Mouse (Mus musculus) stomach, postnatal 0 days (tissue): Measurements from ENCODE around the gene Eif5a. TPM values are rescaled to one million over a fixed set of nuclear protein-coding genes. Genes with fewer than 3 reads are reported as not detected.
"Not testable (repeated sequence)": the region's sequence is repeated elsewhere in the genome, so short reads cannot be mapped to it uniquely, and the experiment has no call there.

Source experiments
- ATAC-seq: fragments of 200-750 bp; cut with Nextera tagmentation; 2 replicates; pipeline ENCODE4 v1.8.0; 2017; ENCODE audit not compliant: low FRiP score, low TSS enrichment
- DNase-seq: peaks from one replicate; pipeline ENCODE4 v3.0.0-alpha.2; 2016; ENCODE audit warnings: low spot score
- H3K27ac ChIP-seq: fragments of 300-500 bp; sonication (generic); replicated peaks from 2 replicates; pipeline ENCODE4 v1.5.1; 2014; ENCODE audit warnings: mild to moderate bottlenecking, control low read depth
- H3K27me3 ChIP-seq: fragments of 300-500 bp; sonication (generic); 2 replicates; pipeline ENCODE4 v1.6.1; 2014; ENCODE audit warnings: low read length; ENCODE audit not compliant: control insufficient read depth, insufficient read depth
- H3K36me3 ChIP-seq: fragments of 300-500 bp; sonication (generic); 2 replicates; pipeline ENCODE4 v1.6.1; 2014; ENCODE audit warnings: low read length, mixed read lengths; ENCODE audit not compliant: control insufficient read depth, insufficient read depth
- H3K4me1 ChIP-seq: fragments of 300-500 bp; sonication (generic); replicated peaks from 2 replicates; pipeline ENCODE4 v1.6.1; 2014; ENCODE audit warnings: antibody characterized with exemption; ENCODE audit not compliant: control insufficient read depth, insufficient read depth
- H3K4me2 ChIP-seq: fragments of 300-500 bp; sonication (generic); replicated peaks from 2 replicates; pipeline ENCODE4 v1.6.1; 2014; ENCODE audit warnings: low read depth, mild to moderate bottlenecking, control low read depth, moderate library complexity
- H3K4me3 ChIP-seq: fragments of 300-500 bp; sonication (generic); 2 replicates; pipeline ENCODE4 v1.5.1; 2014; ENCODE audit warnings: low read depth, low read length, control low read depth
- H3K9ac ChIP-seq: fragments of 300-500 bp; sonication (generic); 2 replicates; pipeline ENCODE4 v1.6.1; 2014; ENCODE audit warnings: mild to moderate bottlenecking, low read length, control low read depth, mixed read lengths
- H3K9me3 ChIP-seq: fragments of 300-500 bp; sonication (generic); 2 replicates; pipeline ENCODE4 v1.6.1; 2016; ENCODE audit warnings: low read length; ENCODE audit not compliant: control insufficient read depth
- CTCF ChIP-seq: IDR thresholded peaks from 2 replicates; pipeline ENCODE4 v1.5.1; 2016; ENCODE audit warnings: antibody characterized with exemption, low read depth, mild to moderate bottlenecking, moderate library complexity
- EP300 ChIP-seq: optimal IDR thresholded peaks from 2 replicates; pipeline ENCODE3; 2016; ENCODE audit warnings: antibody characterized with exemption
- WGBS: fragments of 180-500 bp; shearing (Covaris S2); extraction: QIAGEN DNeasy Blood & Tissue Kit; methylation state at CpG from one replicate; pipeline ENCODE4 v1.1.7; 2014; 5-methylcytosine and 5-hydroxymethylcytosine counted together
- polyA plus RNA-seq: library from polyadenylated mRNA; unstranded; fragments of >200 nt; fragmentation: Nextera tagmentation; extraction: Ambion mirVana; gene quantifications from 2 replicates; pipeline ENCODE4 v1.2.1, GENCODE M21; 2015

The Eif5a gene
- polyA plus RNA-seq, 1 experiment from 2014 or later = 1,205 TPM

DNA sequence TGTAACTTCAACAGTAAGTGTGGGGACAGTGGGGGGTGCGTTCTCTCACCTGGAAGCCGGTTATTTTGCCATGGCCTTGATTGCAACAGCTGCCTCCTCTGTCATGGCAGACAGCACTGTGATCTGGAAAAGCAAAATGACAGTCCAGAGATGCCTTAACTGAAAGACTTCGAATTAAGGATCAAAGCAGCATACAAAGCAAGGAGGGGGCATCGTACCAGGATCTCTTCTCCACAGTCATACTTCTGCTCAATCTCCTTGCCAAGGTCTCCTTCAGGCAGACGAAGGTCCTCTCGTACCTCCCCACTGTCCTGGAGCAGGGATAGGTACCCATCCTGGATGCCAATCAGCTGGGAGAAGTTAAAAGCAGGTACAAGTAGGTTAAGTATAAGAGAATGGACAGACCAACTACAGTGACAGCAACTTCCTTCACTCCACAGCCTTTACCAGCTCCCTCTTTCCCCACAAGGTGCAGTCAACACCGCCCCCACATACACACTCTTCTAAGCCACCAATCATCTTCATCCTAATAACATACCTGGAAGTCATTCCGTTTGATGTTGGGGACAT is 4.3 kb downstream of the Eif5a start:
- H3K4me1 ChIP-seq = peaks cover 5% of the 10 kb centered on the region; the same call in 1 of the 2 replicates
- no peaks in the 10 kb centered on the region for H3K9me3 ChIP-seq
- no peak overlapping the region for H3K9ac ChIP-seq
- TF ChIP-seq EP300 = no peak
- no peak for TF ChIP-seq CTCF
- H3K27me3 ChIP-seq = no peaks in the 10 kb centered on the region
- 79% methylated on average over 8 of the region's 8 CpGs for WGBS
- no peak for DNase-seq
- H3K27ac ChIP-seq = no peak overlapping the region
- H3K36me3 ChIP-seq = peaks cover 21% of the 10 kb centered on the region
- no peak overlapping the region for H3K4me2 ChIP-seq
- H3K4me3 ChIP-seq = no peak overlapping the region
- no peak for ATAC-seq

DNA sequence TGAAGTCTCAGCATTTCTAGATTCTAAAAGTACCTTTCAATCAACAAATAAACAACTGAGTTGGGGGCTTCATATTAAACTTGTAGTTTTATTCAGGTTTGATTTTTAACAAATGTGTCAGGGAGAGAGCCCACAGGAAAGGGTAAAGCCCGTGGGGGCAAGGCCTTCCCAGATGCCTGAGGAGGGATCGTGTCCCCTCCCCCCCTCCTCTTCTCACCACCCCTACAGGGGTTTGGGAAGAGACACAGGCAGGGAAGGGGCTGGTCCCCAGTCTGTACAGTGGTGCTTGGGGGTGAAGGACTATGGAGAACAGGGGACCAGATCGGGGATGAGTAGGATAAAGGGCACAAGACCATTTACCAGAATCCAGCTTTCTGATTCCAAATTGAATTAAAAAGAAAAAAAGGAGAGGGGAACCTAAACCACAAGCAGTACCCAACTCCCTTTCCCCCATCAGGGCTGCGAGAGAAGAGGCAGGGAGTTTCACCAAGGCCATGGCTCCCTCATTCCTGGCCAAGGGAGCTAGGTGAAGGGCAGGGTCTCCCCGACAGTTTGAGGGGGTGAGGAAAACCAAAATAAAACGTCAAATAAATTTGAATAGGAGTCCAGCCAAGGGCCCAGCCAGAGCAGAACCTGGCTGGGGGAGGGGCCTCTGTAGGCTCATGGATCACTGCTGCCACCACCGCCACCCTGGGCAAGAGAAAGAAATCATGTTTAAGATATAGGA is 4.9 kb downstream of the Eif5a start:
- not testable (repeated sequence) for H3K27me3 ChIP-seq, ATAC-seq, H3K27ac ChIP-seq, H3K4me2 ChIP-seq, H3K4me1 ChIP-seq, H3K9me3 ChIP-seq, DNase-seq, H3K4me3 ChIP-seq, H3K9ac ChIP-seq
- H3K36me3 ChIP-seq = peaks cover 25% of the 10 kb centered on the region
- 51% methylated on average over 7 of the region's 7 CpGs for WGBS

DNA sequence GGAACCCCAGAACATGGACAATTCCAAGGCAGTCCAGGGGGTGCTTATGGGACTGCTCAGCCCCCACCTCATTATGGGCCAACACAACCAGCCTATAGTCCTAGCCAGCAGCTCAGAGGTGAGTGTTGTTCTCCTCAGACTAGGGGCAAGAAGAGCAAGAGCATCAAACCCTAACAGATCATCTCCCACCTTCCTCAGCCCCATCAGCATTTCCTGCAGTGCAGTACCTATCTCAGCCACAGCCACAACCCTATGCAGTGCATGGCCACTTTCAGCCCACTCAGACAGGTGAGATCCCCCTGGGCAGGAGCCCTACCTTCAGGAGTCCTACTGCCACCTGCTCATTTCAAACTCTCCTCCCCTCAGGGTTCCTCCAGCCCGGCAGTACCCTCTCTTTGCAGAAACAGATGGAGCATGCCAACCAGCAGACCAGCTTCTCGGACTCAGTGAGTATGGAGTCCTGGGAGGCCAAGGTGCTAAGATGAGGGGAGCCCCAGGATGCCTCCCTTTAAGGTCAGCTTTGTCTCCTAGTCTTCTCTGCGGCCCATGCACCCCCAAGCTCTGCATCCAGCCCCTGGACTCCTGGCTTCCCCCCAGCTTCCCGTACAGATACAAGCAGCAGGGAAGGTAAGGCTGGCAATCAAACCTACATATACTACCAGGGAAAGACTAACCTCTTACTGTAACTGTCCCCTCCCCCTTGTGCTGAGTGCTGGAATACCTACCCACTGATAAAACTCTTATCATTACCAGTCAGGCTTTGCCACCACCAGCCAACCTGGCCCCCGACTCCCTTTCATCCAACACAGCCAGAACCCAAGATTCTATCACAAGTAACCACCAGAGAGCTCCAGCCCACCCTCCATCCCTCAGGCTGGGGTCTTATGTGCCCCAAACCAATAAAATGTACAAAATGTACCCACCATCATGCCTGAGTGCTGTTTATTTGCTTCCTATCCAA is 5.8 kb downstream of the Eif5a start:
- H3K27ac ChIP-seq = no peak overlapping the region
- H3K36me3 ChIP-seq = peaks cover 26% of the 10 kb centered on the region
- DNase-seq (no peak), ATAC-seq (no peak)
- 66% methylated on average over 5 of the region's 5 CpGs for WGBS
- H3K9ac ChIP-seq = no peak overlapping the region
- no peaks in the 10 kb centered on the region for H3K27me3 ChIP-seq
- H3K4me1 ChIP-seq = peaks cover 5% of the 10 kb centered on the region; the same call in 1 of the 2 replicates
- TF ChIP-seq EP300 (no peak), CTCF (no peak)
- H3K4me3 ChIP-seq = no peak overlapping the region
- H3K9me3 ChIP-seq = no peaks in the 10 kb centered on the region
- no peak overlapping the region for H3K4me2 ChIP-seq

DNA sequence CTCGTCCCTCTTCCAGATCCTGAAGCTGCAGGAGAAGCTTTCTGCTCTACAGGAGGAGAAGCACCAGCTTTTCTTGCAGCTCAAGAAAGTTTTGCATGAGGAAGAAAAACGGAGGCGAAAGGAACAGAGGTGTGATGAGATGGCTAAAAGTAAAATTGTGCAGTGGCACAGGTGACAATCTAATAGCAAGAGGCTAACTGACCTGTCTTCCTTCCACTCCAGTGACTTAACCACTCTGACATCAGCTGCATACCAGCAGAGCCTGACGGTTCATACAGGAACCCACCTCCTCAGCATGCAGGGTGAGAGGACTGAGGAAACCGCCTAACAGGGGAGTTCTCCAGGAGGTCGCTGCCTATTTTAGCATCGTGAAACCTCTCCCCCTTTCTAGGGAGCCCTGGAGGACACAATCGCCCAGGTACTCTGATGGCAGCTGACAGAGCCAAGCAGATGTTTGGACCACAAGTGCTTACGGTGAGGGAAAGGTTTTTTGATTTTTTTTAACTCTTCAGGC is 6.8 kb downstream of the Eif5a start:
- no peak for TF ChIP-seq EP300
- TF ChIP-seq CTCF = no peak

GRCm38 (mm10) chr11:69914372-69914764 is 7.4 kb downstream of the Eif5a start:
- H3K4me2 ChIP-seq = peak overlapping the region; percentile 93
- WGBS = 2% methylated on average over 17 of the region's 17 CpGs
- H3K27me3 ChIP-seq = no peaks in the 10 kb centered on the region
- H3K4me1 ChIP-seq = peaks cover 4% of the 10 kb centered on the region; the same call in 1 of the 2 replicates
- peak overlapping the region; percentile 89 for H3K9ac ChIP-seq
- peaks cover 35% of the 10 kb centered on the region for H3K36me3 ChIP-seq
- H3K27ac ChIP-seq = peak overlapping the region; percentile 91
- peak overlapping the region; percentile 78 for H3K4me3 ChIP-seq
- peak; percentile 54 for DNase-seq
- no peak for TF ChIP-seq EP300
- no peak for TF ChIP-seq CTCF
- ATAC-seq = no peak
- no peaks in the 10 kb centered on the region for H3K9me3 ChIP-seq

More for the DNA sequence above, 6.8 kb downstream of the Eif5a start:
- Histone ChIP-seq H3K36me3 (peaks cover 30% of the 10 kb centered on the region), H3K4me1 (peaks cover 5% of the 10 kb centered on the region; the same call in 1 of the 2 replicates), H3K27ac (no peak overlapping the region), H3K4me3 (no peak overlapping the region), H3K9ac (no peak overlapping the region; the same call in 1 of the 2 replicates), H3K27me3 (no peaks in the 10 kb centered on the region), H3K4me2 (peak overlapping the region; percentile 93), H3K9me3 (no peaks in the 10 kb centered on the region)
- DNase-seq = no peak
- 30% methylated on average over 9 of the region's 9 CpGs for WGBS
- ATAC-seq = no peak
